Mouse (Mus musculus) macrophage (primary cell): ENCODE results near the gene Mast1. TPM values are rescaled to one million over a fixed set of nuclear protein-coding genes. Genes with fewer than 3 reads are reported as not detected.

Experiments
- H3K27ac ChIP-seq: fragments of 350-480 bp; formaldehyde crosslinking; 2 replicates; pipeline ENCODE4 v1.9.0; 2021
- H3K36me3 ChIP-seq: fragments of 350-480 bp; formaldehyde crosslinking; 2 replicates; pipeline ENCODE4 v1.9.0; 2021; ENCODE audit errors: inconsistent target
- H3K4me3 ChIP-seq: fragments of 350-480 bp; formaldehyde crosslinking; 2 replicates; pipeline ENCODE4 v1.9.0; 2021; ENCODE audit errors: inconsistent target
- H3K79me2 ChIP-seq: fragments of 350-480 bp; formaldehyde crosslinking; 2 replicates; pipeline ENCODE4 v1.9.0; 2021; ENCODE audit errors: inconsistent target
- WGBS: methylation state at CpG from one replicate; pipeline ENCODE4 v1.1.7; 2026; ENCODE audit warnings: inconsistent platforms; ENCODE audit not compliant: missing documents; 5-methylcytosine and 5-hydroxymethylcytosine counted together
- polyA plus RNA-seq: library from polyadenylated mRNA; stranded (reverse); fragments of 250-400 nt; gene quantifications from 3 replicates; pipeline ENCODE4 v1.2.4, GENCODE M21; 2018; ENCODE audit warnings: inconsistent platforms
- total RNA-seq, 78 experiments: library from RNA; depleted of rRNA; stranded (reverse); fragments of 250-400 nt; gene quantifications; 1 replicate in 9 of 78; 2 replicates in 24 of 78; 3 replicates in 43 of 78; 4 replicates in 2 of 78; pipeline ENCODE4 v1.2.4; 2018; ENCODE audit warnings: inconsistent platforms in 56 of 78

The Mast1 gene
- total RNA-seq (2018; cell fraction: chromatin; rRNA removed), result under 1 TPM in 4 of 26 experiments, not detected in 22; 0.12 to 0.24 (median 0.16) TPM
- under 1 TPM in 19 of 26 experiments, not detected in 7; 0.03 to 0.13 (median 0.04) TPM for total RNA-seq (2018; cell fraction: cytosol; rRNA removed)
- under 1 TPM in 4 of 26 experiments, not detected in 22; 0.09 to 0.16 (median 0.13) TPM for total RNA-seq (2018; cell fraction: nucleus; rRNA removed)
- 0.04 to 0.06 TPM in 2 of 3 replicates, not detected in the other for polyA plus RNA-seq

- Histone ChIP-seq H3K79me2 (no peaks in the 10 kb centered on the region), H3K27ac (no peak within 1 kb of the TSS), H3K4me3 (no peak within 1 kb of the TSS), H3K36me3 (no peaks in the 10 kb centered on the region)
- WGBS, result 2% methylated on average over 44 of the region's 50 CpGs
Observed at GRCm38 (mm10) chr8:84936962-84937546, at the start of gene Mast1. Mast1 (minus strand) TSS chr8:84937359.

DNA sequence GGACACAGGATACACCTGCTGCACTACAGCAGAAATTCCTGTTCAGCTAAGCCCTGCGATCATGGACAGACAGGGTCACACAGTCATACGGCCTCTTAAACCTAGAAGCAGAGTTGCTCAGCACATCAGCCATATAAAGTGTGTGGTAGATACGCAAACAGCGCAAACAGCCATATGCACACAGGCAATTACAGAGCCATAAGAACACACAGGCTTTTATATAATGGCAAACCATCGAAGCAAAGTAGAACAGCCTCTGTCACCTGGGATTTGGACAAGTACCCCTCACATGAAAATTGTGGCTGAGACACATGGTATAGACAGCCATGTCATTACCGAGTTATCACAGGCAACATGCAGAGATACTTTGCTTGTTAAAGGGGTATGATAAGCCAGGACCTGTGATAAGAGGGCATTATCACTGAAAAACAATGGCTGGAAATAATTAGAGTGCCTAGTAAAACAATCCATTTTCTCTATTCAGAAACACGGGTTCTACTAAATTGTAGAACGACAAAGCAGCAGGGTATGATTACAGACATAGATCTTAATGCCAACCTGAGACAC lies 49.3 kb upstream of the Mast1 start:
- 47% methylated on average over 8 of the region's 8 CpGs for WGBS

GRCm38 (mm10) chr8:84985684-84986378 lies 48.7 kb upstream of the Mast1 start:
- WGBS, result under 1% methylated on average over 52 of the region's 53 CpGs
- Histone ChIP-seq H3K27ac (peak overlapping the region; percentile 90), H3K36me3 (no peaks in the 10 kb centered on the region), H3K4me3 (peak overlapping the region; percentile 28), H3K79me2 (no peaks in the 10 kb centered on the region)

More for the DNA sequence above, 49.3 kb upstream of the Mast1 start:
- Histone ChIP-seq H3K4me3 (peak overlapping the region; percentile 28; the same call in 1 of the 2 replicates), H3K27ac (peak overlapping the region; percentile 90), H3K36me3 (no peaks in the 10 kb centered on the region), H3K79me2 (no peaks in the 10 kb centered on the region)

- H3K27ac ChIP-seq, result peak overlapping the region; percentile 90
- H3K36me3 ChIP-seq, result no peaks in the 10 kb centered on the region
- WGBS, result 3% methylated on average over 23 of the region's 23 CpGs
- H3K4me3 ChIP-seq, result peak overlapping the region; percentile 28
- no peaks in the 10 kb centered on the region for H3K79me2 ChIP-seq
Observed at GRCm38 (mm10) chr8:84985049-84985683, 48.0 kb upstream of the Mast1 start.

- Histone ChIP-seq H3K4me3 (0 out of 2 replicates have a peak overlapping the region, but pooled peaks have one; percentile 28), H3K79me2 (no peaks in the 10 kb centered on the region)
- 40% methylated on average over 16 of the region's 16 CpGs for WGBS
Observed at GRCm38 (mm10) chr8:84984294-84985048, 47.3 kb upstream of the Mast1 start.

DNA sequence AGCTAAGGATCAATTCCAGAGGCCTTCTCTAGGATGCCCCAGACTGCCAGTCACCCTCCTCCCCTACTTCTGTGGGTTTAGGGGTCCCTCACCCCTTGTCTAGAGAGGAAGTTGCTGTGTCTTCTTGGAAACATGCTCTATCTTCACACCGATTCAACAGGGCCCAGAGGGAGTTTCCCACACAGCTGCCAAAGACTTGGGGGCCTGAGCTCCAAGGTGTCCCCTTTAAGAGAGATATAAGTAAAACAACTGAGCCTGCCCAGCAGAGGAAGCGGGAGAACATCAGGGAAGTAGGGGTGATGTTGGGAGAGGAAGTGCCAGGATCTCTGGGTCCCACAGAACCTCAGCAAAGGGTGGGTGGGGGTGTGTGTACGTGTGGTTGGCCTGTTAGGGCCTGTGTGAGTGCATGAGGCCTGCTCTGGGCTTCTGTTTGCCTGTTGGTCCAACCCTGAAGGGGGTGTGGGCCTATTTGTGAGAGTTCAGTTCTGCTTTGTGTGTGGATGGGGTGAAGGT lies 45.4 kb upstream of the Mast1 start:
- 11% methylated on average over 3 of the region's 3 CpGs for WGBS
- no peaks in the 10 kb centered on the region for H3K36me3 ChIP-seq
- peaks cover 8% of the 10 kb centered on the region; the same call in 1 of the 2 replicates for H3K79me2 ChIP-seq
- H3K4me3 ChIP-seq, result no peak overlapping the region
- H3K27ac ChIP-seq, result peak overlapping the region; percentile 92

More at GRCm38 (mm10) chr8:84984294-84985048, 47.3 kb upstream of the Mast1 start:
- peak overlapping the region; percentile 90 for H3K27ac ChIP-seq
- no peaks in the 10 kb centered on the region for H3K36me3 ChIP-seq

DNA sequence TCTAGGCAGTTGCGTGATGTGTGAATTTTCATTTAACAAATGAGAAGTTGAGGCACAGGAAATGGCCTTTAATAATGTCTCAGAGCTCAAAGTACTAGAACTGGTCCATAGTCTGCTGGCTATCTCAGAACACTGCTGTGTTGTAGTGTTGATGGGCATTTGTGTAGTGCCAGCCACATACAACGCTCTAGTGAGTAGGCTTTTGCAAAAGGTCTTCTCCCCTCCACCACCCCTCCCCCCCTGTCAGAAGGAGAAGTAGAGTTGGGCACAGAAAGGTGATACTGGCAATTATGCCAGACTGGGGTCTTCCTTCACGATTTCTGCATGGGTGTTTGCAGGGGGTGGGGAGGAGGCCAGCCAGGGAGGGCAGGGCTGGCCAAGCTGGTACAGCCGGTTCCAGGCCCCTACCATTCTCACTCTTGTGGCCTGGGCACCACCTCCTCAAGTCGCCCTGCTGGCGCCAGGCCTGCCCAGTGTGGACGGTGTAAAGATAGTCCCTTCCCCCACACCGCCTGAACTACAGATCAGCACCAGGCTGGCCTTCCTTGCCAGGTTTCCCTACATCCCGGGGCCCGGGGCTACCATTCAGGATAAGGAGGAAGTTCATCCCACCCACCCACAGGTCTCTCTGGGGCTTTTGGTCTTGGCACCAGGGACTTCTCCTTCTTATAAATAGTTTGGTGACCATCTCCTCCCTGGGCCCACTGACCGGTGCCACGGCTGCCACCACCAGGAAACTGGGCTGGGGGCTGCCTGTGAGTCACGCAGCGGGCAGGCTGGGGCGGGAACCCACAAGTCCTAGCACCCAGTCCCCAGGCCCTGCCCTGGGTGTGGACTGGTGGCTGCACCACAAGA lies 44.7 kb upstream of the Mast1 start:
- H3K79me2 ChIP-seq, result peaks cover 15% of the 10 kb centered on the region
- WGBS, result 26% methylated on average over 15 of the region's 15 CpGs
- H3K4me3 ChIP-seq, result no peak overlapping the region
- H3K27ac ChIP-seq, result peak overlapping the region; percentile 92
- no peaks in the 10 kb centered on the region for H3K36me3 ChIP-seq

DNA sequence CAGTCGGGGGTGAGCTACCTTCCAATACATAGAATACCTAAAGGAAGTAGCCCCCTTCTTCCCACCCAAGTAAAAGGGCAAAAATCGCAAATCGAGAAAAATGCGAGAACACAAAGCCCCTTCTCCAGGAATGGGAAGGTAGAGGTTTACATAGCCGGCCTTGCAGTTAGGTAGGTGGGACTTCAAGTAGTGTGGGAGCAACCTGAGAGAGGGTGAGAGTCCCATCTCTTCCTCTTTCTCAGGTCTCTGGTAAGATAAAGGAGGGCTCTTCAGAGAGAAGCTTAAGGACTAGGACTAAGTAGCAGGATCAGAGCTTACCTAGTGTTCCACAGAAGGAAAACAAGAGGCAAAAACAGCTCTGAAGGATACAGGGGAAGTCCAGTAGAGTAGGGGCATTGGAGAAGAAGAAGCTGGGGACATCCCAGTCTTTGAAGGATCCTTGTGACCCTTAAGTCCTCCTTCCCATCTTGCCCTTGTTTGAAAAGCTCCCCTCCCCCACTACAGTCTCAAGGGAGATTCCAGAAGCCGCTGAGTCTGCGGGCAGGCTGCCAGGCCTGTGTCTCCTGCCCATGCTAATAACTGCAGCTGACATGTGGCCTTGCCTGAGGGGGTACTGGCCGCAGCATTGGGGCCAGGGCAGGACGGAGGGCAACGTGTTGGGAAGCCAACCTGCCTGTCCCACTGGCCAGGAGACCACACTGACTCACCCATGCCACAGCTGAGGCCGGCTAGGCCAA lies 43.6 kb upstream of the Mast1 start:
- H3K79me2 ChIP-seq, result peaks cover 18% of the 10 kb centered on the region
- H3K4me3 ChIP-seq, result peak overlapping the region; percentile 34
- 29% methylated on average over 11 of the region's 11 CpGs for WGBS
- no peaks in the 10 kb centered on the region for H3K36me3 ChIP-seq
- H3K27ac ChIP-seq, result peak overlapping the region; percentile 92

- Histone ChIP-seq H3K27ac (peak overlapping the region; percentile 92), H3K4me3 (peak overlapping the region; percentile 34; the same call in 1 of the 2 replicates), H3K36me3 (no peaks in the 10 kb centered on the region), H3K79me2 (peaks cover 18% of the 10 kb centered on the region)
- 3% methylated on average over 35 of the region's 42 CpGs for WGBS
Observed at GRCm38 (mm10) chr8:84979599-84980421, 42.7 kb upstream of the Mast1 start.

DNA sequence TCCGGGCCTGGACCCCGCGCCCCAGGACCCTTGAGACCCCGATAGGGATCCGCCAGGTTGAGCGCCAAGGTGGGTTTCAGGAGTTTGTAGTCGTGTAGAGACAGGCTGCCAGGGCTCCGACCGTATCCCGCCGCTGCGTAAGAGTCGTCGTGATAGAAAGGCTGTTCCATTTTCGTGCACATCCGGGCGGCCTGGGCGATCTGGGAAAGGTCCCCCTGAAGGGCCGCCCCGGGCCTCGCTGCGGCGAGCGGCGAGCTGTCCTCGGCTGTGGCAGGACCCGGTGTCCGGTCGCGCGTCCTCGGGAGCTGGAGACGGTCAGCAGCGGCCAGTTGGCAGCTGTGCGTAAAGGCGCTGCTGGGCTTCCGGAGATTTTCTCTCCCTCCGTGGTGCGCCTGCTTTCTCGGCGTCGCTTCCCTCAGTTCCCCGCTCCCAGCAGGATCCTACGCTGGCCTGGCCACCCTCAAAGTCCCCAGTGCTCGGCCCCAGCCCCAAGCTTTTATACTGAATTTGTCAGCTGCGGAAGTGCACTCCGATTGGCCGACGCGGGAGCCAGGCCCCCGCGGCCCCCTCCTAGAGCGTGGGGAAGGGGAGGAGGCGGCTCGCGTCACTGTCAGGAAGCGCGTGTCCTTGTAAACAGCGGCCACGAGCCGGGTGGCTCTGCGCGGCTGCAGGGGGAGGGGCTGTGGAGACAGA lies 41.2 kb upstream of the Mast1 start, which contains the start of gene Junb:
Junb (minus strand) TSS at position 471 of the 693 bp plus-strand sequence.
- peak within 1 kb of the TSS; percentile 78 for H3K4me3 ChIP-seq
- peaks cover 18% of the 10 kb centered on the region for H3K79me2 ChIP-seq
- H3K27ac ChIP-seq, result peak within 1 kb of the TSS; percentile 92
- peaks cover 2% of the 10 kb centered on the region; the same call in 1 of the 2 replicates for H3K36me3 ChIP-seq
- WGBS, result under 1% methylated on average over 56 of the region's 63 CpGs
